Mouse (Mus musculus) liver, embryonic 11.5 days (tissue): ENCODE results near the gene Ankrd34a. TPM values are rescaled to one million over a fixed set of nuclear protein-coding genes. Genes with fewer than 3 reads are reported as not detected.
A peak's percentile ranks its signal among the peaks of the same experiment; 100 is the strongest.

Experiments
- ATAC-seq: fragments of 200-750 bp; cut with Nextera tagmentation; replicated peaks from 2 replicates; pipeline ENCODE4 v1.8.0; 2017; ENCODE audit warnings: moderate number of reproducible peaks, mild to moderate bottlenecking, moderate TSS enrichment, moderate library complexity; ENCODE audit not compliant: low FRiP score
- DNase-seq: peaks from one replicate; pipeline ENCODE4 v3.0.0-alpha.2; 2017; ENCODE audit warnings: low spot score
- H3K27ac ChIP-seq: fragments of 300-500 bp; sonication (generic); 2 replicates; pipeline ENCODE4 v1.5.1; 2014; ENCODE audit warnings: mild to moderate bottlenecking, low read depth, low read length, control low read depth
- H3K27me3 ChIP-seq: fragments of 300-500 bp; sonication (generic); replicated peaks from 2 replicates; pipeline ENCODE4 v1.6.1; 2014; ENCODE audit warnings: low read length, mixed read lengths; ENCODE audit not compliant: control insufficient read depth, insufficient read depth
- H3K36me3 ChIP-seq: fragments of 300-500 bp; sonication (generic); 2 replicates; pipeline ENCODE4 v1.6.1; 2014; ENCODE audit warnings: mild to moderate bottlenecking, low read length, moderate library complexity, mixed read lengths; ENCODE audit not compliant: control insufficient read depth, insufficient read depth
- H3K4me1 ChIP-seq: fragments of 300-500 bp; sonication (generic); replicated peaks from 2 replicates; pipeline ENCODE4 v1.6.1; 2014; ENCODE audit warnings: low read length, mixed read lengths; ENCODE audit not compliant: control insufficient read depth, insufficient read depth
- H3K4me2 ChIP-seq: fragments of 300-500 bp; sonication (generic); 2 replicates; pipeline ENCODE4 v1.6.1; 2014; ENCODE audit warnings: mild to moderate bottlenecking, control low read depth, moderate library complexity
- H3K4me3 ChIP-seq: fragments of 300-500 bp; sonication (generic); 2 replicates; pipeline ENCODE4 v1.5.1; 2014; ENCODE audit warnings: low read depth, low read length, control low read depth
- H3K9ac ChIP-seq: fragments of 300-500 bp; sonication (generic); 2 replicates; pipeline ENCODE4 v1.6.1; 2014; ENCODE audit warnings: low read depth, low read length, control low read depth
- H3K9me3 ChIP-seq: fragments of 300-500 bp; sonication (generic); 2 replicates; pipeline ENCODE4 v1.6.1; 2016; ENCODE audit warnings: low read length, inconsistent platforms, mixed read lengths; ENCODE audit not compliant: control insufficient read depth
- WGBS: fragments of 180-500 bp; shearing (Covaris S2); extraction: QIAGEN DNeasy Blood & Tissue Kit; methylation state at CpG from one replicate; pipeline ENCODE4 v1.1.7; 2014; 5-methylcytosine and 5-hydroxymethylcytosine counted together
- polyA plus RNA-seq: library from polyadenylated mRNA; unstranded; fragments of >200 nt; fragmentation: Nextera tagmentation; extraction: Ambion mirVana; gene quantifications from 2 replicates; pipeline ENCODE4 v1.2.1, GENCODE M21; 2014

Ankrd34a gene
- polyA plus RNA-seq, 1 experiment from 2014 or later: 1.1 TPM

- Histone ChIP-seq H3K36me3 (no peaks in the 10 kb centered on the region), H3K27me3 (no peaks in the 10 kb centered on the region), H3K4me3 (no peak overlapping the region), H3K4me1 (peaks cover 42% of the 10 kb centered on the region), H3K4me2 (peak overlapping the region; percentile 79), H3K9ac (no peak overlapping the region; the same call in 1 of the 2 replicates), H3K27ac (no peak overlapping the region), H3K9me3 (no peaks in the 10 kb centered on the region)
- WGBS: 83% methylated on average over 8 of the region's 8 CpGs
- ATAC-seq (no peak), DNase-seq (no peak)
Measured at GRCm38 (mm10) chr3:96575272-96575984, 21.0 kb upstream of the Ankrd34a start.

GRCm38 (mm10) chr3:96576005-96576658 lies 20.3 kb upstream of the Ankrd34a start:
- H3K27me3 ChIP-seq: no peaks in the 10 kb centered on the region
- DNase-seq (no peak), ATAC-seq (peak; percentile 19; the same call in 1 of the 2 replicates)
- H3K27ac ChIP-seq: peak overlapping the region; percentile 81
- WGBS: 32% methylated on average over 14 of the region's 14 CpGs
- H3K9ac ChIP-seq: peak overlapping the region; percentile 50
- peak overlapping the region; percentile 79 for H3K4me2 ChIP-seq
- peak overlapping the region; percentile 36 for H3K4me3 ChIP-seq
- no peaks in the 10 kb centered on the region for H3K9me3 ChIP-seq
- peaks cover 45% of the 10 kb centered on the region for H3K4me1 ChIP-seq
- no peaks in the 10 kb centered on the region for H3K36me3 ChIP-seq

DNA sequence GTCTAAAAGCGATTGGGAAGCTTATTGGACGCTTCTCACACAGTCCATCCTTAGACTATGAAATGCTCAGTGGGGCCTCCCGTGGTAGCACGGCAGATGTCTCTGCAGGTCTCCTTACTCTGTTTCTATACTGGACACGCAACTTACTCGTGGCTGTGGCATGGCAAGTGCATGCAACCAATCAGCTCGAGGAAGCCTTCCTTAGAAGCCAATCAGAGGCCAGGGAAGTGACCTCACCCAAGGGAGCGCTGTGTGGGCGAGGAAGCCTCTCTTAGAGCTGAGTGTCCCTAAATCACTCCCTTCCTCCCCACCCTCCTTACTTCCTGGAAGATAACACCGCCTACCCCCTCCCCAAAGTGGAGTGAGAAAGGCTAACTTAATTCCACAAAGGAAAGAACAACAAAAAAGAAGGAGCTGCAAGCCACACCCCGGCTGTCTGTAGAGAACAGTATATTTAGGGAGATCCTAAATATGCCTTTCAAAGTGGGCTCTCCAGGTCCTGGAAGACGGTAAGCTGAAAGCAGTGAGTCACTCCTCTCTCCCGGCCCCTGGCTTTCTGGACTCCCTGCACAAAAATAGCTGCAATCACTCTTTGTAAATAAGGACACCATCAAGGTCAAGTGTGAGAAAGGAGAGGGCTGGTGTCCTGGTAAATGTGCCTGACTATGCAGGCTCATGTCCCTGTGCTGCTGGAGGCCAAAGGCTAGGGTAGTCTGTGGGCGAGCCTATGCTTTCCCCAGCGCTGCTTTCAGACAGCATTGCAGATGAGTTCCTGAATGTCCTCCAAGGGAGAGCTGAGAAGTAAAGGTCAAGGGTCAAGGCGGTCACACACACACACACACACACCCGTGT lies 19.5 kb upstream of the Ankrd34a start, which contains the start of gene Gm16253:
TSS of gene Gm16253 (plus strand) at position 295 of the 852 bp plus-strand sequence.
- Histone ChIP-seq H3K4me2 (peak within 1 kb of the TSS; percentile 79), H3K9ac (peak within 1 kb of the TSS; percentile 50), H3K27me3 (no peaks in the 10 kb centered on the region), H3K36me3 (no peaks in the 10 kb centered on the region), H3K9me3 (no peaks in the 10 kb centered on the region), H3K4me3 (peak within 1 kb of the TSS; percentile 36), H3K27ac (peak within 1 kb of the TSS; percentile 81), H3K4me1 (peaks cover 40% of the 10 kb centered on the region)
- DNase-seq (peak; percentile 82), ATAC-seq (peak; percentile 84)
- 19% methylated on average over 17 of the region's 17 CpGs for WGBS

GRCm38 (mm10) chr3:96577566-96577965 lies 18.9 kb upstream of the Ankrd34a start:
- H3K4me2 ChIP-seq: no peak overlapping the region
- no peak for ATAC-seq
- 72% methylated on average over 4 of the region's 4 CpGs for WGBS
- H3K36me3 ChIP-seq: no peaks in the 10 kb centered on the region
- H3K27ac ChIP-seq: peak overlapping the region; percentile 81
- H3K4me1 ChIP-seq: peaks cover 40% of the 10 kb centered on the region
- H3K9me3 ChIP-seq: no peaks in the 10 kb centered on the region
- no peaks in the 10 kb centered on the region for H3K27me3 ChIP-seq
- no peak for DNase-seq
- H3K9ac ChIP-seq: no peak overlapping the region
- no peak overlapping the region for H3K4me3 ChIP-seq

DNA sequence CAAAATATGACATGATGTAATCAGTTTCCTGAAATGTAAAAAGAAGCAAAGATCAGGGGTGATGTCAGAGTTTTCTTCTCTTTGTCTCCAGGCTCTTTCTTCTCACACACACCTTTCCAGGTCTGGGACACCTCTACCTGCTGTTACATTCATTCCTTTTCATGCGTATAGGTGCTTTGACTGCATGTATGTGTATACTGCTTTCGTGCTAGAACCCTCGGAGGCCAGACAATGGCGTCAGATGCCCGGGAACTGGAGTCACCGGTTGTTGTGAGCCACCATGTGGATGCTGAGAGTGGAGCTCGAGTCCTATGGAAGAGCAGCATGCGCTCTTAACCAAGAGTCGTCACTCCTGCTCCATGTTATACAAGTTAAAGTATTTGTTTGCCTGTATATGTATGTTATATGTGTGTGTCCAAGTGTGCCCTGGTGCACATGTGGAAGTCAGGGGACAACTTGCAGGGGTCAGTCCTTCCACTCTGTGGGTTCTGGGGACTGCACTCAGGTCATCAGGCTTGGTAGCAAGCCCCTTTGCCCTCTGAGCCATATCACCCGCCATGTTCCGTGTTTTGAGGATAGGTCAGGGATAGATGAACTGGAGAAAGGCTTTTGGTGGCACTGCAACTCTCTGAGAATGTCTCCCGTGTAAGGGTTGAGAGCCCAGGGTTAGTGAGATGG lies 17.7 kb upstream of the Ankrd34a start:
- Histone ChIP-seq H3K27ac (no peak overlapping the region), H3K36me3 (no peaks in the 10 kb centered on the region), H3K9ac (no peak overlapping the region), H3K9me3 (no peaks in the 10 kb centered on the region), H3K4me2 (no peak overlapping the region), H3K27me3 (no peaks in the 10 kb centered on the region), H3K4me3 (no peak overlapping the region), H3K4me1 (peaks cover 39% of the 10 kb centered on the region)
- 80% methylated on average over 12 of the region's 12 CpGs for WGBS
- ATAC-seq (no peak), DNase-seq (no peak)

- ATAC-seq: no peak
- 0 out of 2 replicates have a peak overlapping the region, but pooled peaks have one; percentile 30 for H3K9ac ChIP-seq
- peaks cover 33% of the 10 kb centered on the region for H3K4me1 ChIP-seq
- 71% methylated on average over 4 of the region's 4 CpGs for WGBS
- no peaks in the 10 kb centered on the region for H3K27me3 ChIP-seq
- DNase-seq: no peak
- H3K9me3 ChIP-seq: no peaks in the 10 kb centered on the region
- no peaks in the 10 kb centered on the region for H3K36me3 ChIP-seq
- no peak overlapping the region for H3K4me3 ChIP-seq
- H3K27ac ChIP-seq: no peak overlapping the region
- peak overlapping the region; percentile 77 for H3K4me2 ChIP-seq
Measured at GRCm38 (mm10) chr3:96579239-96579750, 17.1 kb upstream of the Ankrd34a start.

DNA sequence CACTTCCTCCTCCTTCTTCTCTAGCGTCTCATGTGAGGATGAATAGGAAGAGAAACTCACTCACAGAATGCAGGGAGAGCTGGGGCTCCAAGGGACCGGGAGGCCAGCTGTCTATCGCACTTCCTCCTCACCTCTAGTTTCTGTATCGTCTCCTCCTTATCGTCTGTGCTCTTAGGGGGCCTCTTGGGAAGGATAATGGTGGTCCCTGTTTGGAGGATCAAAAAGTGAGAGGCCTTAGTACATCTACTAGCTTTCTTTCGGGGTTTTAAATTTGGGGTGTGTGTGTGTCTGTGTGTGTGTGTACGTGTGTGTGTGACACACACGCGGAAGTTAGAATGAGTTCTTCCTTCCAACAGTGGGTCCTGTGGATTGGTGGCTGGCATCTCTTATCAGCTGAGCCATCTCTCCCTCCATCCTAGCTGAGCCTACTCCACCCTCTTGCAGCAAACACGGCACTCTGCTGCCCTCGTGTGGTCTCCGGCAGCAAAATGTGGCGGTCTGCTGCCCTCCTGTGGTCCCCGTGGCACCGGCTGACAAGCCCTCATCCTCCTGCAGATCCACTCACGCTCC lies 16.5 kb upstream of the Ankrd34a start:
- WGBS: 7% methylated on average over 16 of the region's 16 CpGs
- peak overlapping the region; percentile 77 for H3K4me2 ChIP-seq
- peak overlapping the region; percentile 52 for H3K9ac ChIP-seq
- H3K27me3 ChIP-seq: no peaks in the 10 kb centered on the region
- no peaks in the 10 kb centered on the region for H3K36me3 ChIP-seq
- peaks cover 31% of the 10 kb centered on the region for H3K4me1 ChIP-seq
- DNase-seq (peak; percentile 87), ATAC-seq (peak; percentile 63)
- H3K4me3 ChIP-seq: peak overlapping the region; percentile 40
- no peaks in the 10 kb centered on the region for H3K9me3 ChIP-seq
- H3K27ac ChIP-seq: no peak overlapping the region; the same call in 1 of the 2 replicates
